Mouse (Mus musculus): ENCODE measurements around the gene Gm17428.

DNA sequence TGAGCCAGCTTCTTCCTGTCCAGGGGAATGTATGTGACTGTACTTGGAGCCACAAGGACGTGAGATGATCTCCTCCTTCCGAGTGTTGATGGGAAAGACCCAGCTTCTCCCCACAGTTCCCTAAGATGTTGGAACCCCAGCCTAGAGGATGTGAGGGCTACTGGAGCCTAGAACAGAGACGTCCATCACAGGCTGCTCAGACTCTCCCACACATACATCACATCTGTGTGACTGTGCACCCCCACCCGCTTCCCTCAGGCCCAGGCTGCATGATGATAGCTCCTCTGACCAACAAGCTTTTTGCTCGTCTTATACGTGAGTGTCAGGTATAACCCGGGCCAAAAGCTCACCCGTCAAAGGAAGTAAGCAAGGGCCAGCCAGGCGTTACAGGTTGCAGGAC lies 28.0 kb upstream of the Gm17428 start:
- no peak for TF ChIP-seq CTCF (IDR thresholded peaks at IDR 0.05)
- TF ChIP-seq EP300 (IDR thresholded peaks at IDR 0.05) = no peak
